Mouse (Mus musculus): ENCODE measurements around the gene Slc35g3. TPM values are rescaled to one million over a fixed set of nuclear protein-coding genes. Genes with fewer than 3 reads are reported as not detected.

Gene Slc35g3
- total and polyA plus RNA-seq, 3 experiments, result 0.18 to 0.27 TPM; not detected in 1

DNA sequence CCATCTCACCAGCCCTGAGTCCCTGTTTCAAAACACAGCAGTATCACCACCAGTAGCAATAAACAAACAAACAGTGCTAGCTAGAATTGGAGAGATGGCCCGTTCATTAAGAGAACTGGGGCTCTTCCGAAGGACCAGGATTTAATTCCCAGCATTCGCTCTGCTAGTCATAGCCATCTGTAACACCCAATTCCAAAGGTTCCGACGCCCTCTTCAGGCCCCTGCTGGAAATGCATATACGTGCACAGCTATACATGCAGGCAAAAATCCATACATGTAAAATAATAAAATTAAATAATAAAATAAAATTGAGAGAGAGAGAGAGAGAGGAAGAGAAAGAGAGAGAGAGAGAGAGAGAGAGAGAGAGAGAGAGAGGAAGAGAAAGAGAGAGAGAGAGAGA, 42.3 kb downstream of the Slc35g3 start:
- DNase-seq (ENCODE audit: low spot score), result no peak
- Histone ChIP-seq H3K27me3 (ENCODE audit: insufficient read depth, low read length) (peaks cover 14% of the 10 kb centered on the region), H3K36me3 (replicated peaks) (no peaks in the 10 kb centered on the region), H3K9me3 (replicated peaks) (peaks cover 2% of the 10 kb centered on the region; the same call in 1 of the 2 replicates), H3K4me1 (ENCODE audit: insufficient read depth, low read depth, low read length) (peaks cover 42% of the 10 kb centered on the region), H3K4me3 (ENCODE audit: low read depth, low read length) (no peak overlapping the region)
- ATAC-seq (ENCODE audit: extremely low read depth, insufficient number of reproducible peaks, low FRiP score, poor library complexity, severe bottlenecking), result no peak
- TF ChIP-seq POLR2AphosphoS5 (IDR thresholded peaks at IDR 0.05; ENCODE audit: insufficient replicate concordance, low read depth, low read length) (no peak), GATA2 (IDR thresholded peaks at IDR 0.05; ENCODE audit: borderline replicate concordance, low read depth, low read length) (no peak), GATA1 (IDR thresholded peaks at IDR 0.05; ENCODE audit: borderline replicate concordance, low read length) (no peak), TAL1 (conservative IDR thresholded peaks at IDR 0.05; ENCODE audit: low read depth, low read length) (no peak), CTCF (IDR thresholded peaks at IDR 0.05; ENCODE audit: low read depth, low read length) (no peak)

DNA sequence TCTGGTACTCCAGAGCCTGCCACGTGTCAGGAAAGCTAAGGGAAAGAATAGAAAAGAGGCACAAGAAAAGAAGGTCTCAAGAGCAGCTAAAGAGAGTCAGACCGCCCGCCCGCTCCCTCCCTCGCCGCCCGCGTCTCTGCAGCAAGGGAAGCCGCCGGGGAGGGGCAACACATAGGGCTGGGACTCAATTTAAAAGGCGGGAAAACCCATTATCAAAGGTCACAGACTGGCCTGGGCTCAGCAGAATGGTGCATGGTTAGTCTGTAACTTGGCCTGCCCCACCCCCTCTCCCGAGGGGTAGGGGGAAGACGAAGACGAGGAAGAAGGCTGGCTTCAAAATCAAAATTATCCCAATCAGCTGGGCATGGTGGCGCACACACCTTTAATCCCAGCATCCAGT, 43.1 kb downstream of the Slc35g3 start:
- DNase-seq (ENCODE audit: low spot score) (peak; percentile 32), ATAC-seq (ENCODE audit: extremely low read depth, insufficient number of reproducible peaks, low FRiP score, poor library complexity, severe bottlenecking) (no peak)
- Histone ChIP-seq H3K4me1 (ENCODE audit: insufficient read depth, low read depth, low read length) (peaks cover 42% of the 10 kb centered on the region), H3K27me3 (ENCODE audit: insufficient read depth, low read length) (peaks cover 14% of the 10 kb centered on the region), H3K9me3 (replicated peaks) (no peaks in the 10 kb centered on the region), H3K36me3 (replicated peaks) (no peaks in the 10 kb centered on the region), H3K4me3 (ENCODE audit: low read depth, low read length) (peak overlapping the region; percentile 44; the same call in 1 of the 2 replicates)
- no peak for TF ChIP-seq CTCF (IDR thresholded peaks at IDR 0.05; ENCODE audit: low read depth, low read length)
- TF ChIP-seq GATA1 (IDR thresholded peaks at IDR 0.05; ENCODE audit: borderline replicate concordance, low read length), result no peak
- no peak for TF ChIP-seq GATA2 (IDR thresholded peaks at IDR 0.05; ENCODE audit: borderline replicate concordance, low read depth, low read length)
- no peak for TF ChIP-seq TAL1 (conservative IDR thresholded peaks at IDR 0.05; ENCODE audit: low read depth, low read length)
- TF ChIP-seq POLR2AphosphoS5 (IDR thresholded peaks at IDR 0.05; ENCODE audit: insufficient replicate concordance, low read depth, low read length), result no peak

DNA sequence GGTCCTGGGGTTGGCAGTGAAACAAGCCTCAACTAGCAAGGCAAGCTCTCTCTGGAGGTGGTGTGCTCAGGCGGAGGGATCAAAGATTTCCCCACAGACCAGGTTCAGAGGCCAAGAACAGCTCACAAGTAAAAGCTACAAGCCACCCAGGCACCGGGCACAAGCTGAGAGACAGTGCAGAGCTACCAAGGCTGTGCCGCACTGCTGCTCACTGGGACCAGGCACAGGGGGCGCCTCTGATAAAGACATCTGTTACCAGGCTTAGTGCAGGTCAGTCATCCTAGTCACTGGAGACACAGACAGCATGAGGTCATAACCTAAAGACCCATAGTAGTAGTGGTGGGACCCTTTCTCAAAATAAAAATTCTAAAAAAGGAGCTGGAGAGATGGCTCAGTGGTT, 44.8 kb downstream of the Slc35g3 start:
- TF ChIP-seq CTCF (IDR thresholded peaks at IDR 0.05; ENCODE audit: low read depth, low read length) (no peak), GATA1 (IDR thresholded peaks at IDR 0.05; ENCODE audit: borderline replicate concordance, low read length) (no peak), GATA2 (IDR thresholded peaks at IDR 0.05; ENCODE audit: borderline replicate concordance, low read depth, low read length) (no peak), TAL1 (conservative IDR thresholded peaks at IDR 0.05; ENCODE audit: low read depth, low read length) (no peak), POLR2AphosphoS5 (IDR thresholded peaks at IDR 0.05; ENCODE audit: insufficient replicate concordance, low read depth, low read length) (no peak)
- Histone ChIP-seq H3K4me3 (ENCODE audit: low read depth, low read length) (no peak overlapping the region), H3K4me1 (ENCODE audit: insufficient read depth, low read depth, low read length) (peaks cover 39% of the 10 kb centered on the region), H3K27me3 (ENCODE audit: insufficient read depth, low read length) (peaks cover 14% of the 10 kb centered on the region), H3K36me3 (replicated peaks) (no peaks in the 10 kb centered on the region), H3K9me3 (replicated peaks) (no peaks in the 10 kb centered on the region)
- no peak for ATAC-seq (ENCODE audit: extremely low read depth, insufficient number of reproducible peaks, low FRiP score, poor library complexity, severe bottlenecking)
- no peak for DNase-seq (ENCODE audit: low spot score)

DNA sequence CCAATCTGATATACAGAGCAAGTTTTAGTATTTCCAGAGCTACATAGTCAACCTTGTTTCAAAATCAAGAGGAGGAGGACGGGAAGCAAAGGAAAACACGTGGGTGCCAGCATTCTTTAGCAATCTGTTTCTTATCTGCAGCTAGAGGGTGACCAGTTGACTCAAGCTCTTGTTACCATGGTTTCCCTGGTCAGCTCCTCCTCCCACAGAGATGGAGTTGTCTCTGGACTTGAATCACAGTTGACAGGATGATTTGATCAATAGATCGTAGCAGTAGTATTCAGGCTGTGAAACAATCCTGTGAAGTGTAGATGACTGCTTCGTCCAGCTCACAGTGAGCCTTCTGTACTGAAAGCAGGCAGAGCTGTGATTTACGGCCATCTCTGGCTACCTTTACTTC, 45.8 kb downstream of the Slc35g3 start:
- TF ChIP-seq TAL1 (conservative IDR thresholded peaks at IDR 0.05; ENCODE audit: low read depth, low read length) (no peak), GATA1 (IDR thresholded peaks at IDR 0.05; ENCODE audit: borderline replicate concordance, low read length) (no peak), CTCF (IDR thresholded peaks at IDR 0.05; ENCODE audit: low read depth, low read length) (no peak), POLR2AphosphoS5 (IDR thresholded peaks at IDR 0.05; ENCODE audit: insufficient replicate concordance, low read depth, low read length) (no peak), GATA2 (IDR thresholded peaks at IDR 0.05; ENCODE audit: borderline replicate concordance, low read depth, low read length) (no peak)
- H3K9me3 ChIP-seq (replicated peaks), result no peaks in the 10 kb centered on the region
- H3K4me1 ChIP-seq (ENCODE audit: insufficient read depth, low read depth, low read length), result peaks cover 35% of the 10 kb centered on the region
- H3K27me3 ChIP-seq (ENCODE audit: insufficient read depth, low read length), result peaks cover 14% of the 10 kb centered on the region
- no peak overlapping the region for H3K4me3 ChIP-seq (ENCODE audit: low read depth, low read length)
- ATAC-seq (ENCODE audit: extremely low read depth, insufficient number of reproducible peaks, low FRiP score, poor library complexity, severe bottlenecking), result no peak
- H3K36me3 ChIP-seq (replicated peaks), result no peaks in the 10 kb centered on the region
- DNase-seq (ENCODE audit: low spot score), result no peak

DNA sequence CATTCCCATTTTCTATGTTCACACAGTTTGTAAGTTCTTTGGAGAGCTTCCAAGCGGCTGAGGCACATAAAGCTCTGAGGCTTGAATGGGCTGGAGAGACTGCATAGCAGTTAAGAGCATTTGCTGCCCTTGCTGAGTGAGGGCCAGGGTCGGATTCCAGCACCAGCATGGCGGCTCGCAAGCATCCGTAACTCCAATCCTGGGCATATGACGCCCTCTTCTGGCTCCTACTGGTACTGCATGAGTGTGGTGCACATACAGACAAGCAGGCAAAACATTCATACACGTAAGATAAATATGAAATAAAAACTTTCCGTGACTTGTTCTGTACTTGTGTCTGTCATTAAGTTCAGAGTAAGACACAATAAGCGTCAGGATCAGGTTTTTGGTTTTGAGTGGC, 46.3 kb downstream of the Slc35g3 start:
- TF ChIP-seq TAL1 (conservative IDR thresholded peaks at IDR 0.05; ENCODE audit: low read depth, low read length) (no peak), POLR2AphosphoS5 (IDR thresholded peaks at IDR 0.05; ENCODE audit: insufficient replicate concordance, low read depth, low read length) (no peak), CTCF (IDR thresholded peaks at IDR 0.05; ENCODE audit: low read depth, low read length) (peak; percentile 57), GATA1 (IDR thresholded peaks at IDR 0.05; ENCODE audit: borderline replicate concordance, low read length) (no peak), GATA2 (IDR thresholded peaks at IDR 0.05; ENCODE audit: borderline replicate concordance, low read depth, low read length) (no peak)
- no peaks in the 10 kb centered on the region for H3K9me3 ChIP-seq (replicated peaks)
- H3K36me3 ChIP-seq (replicated peaks), result no peaks in the 10 kb centered on the region
- DNase-seq (ENCODE audit: low spot score), result no peak
- peaks cover 14% of the 10 kb centered on the region for H3K27me3 ChIP-seq (ENCODE audit: insufficient read depth, low read length)
- H3K4me3 ChIP-seq (ENCODE audit: low read depth, low read length), result no peak overlapping the region
- ATAC-seq (ENCODE audit: extremely low read depth, insufficient number of reproducible peaks, low FRiP score, poor library complexity, severe bottlenecking), result no peak
- H3K4me1 ChIP-seq (ENCODE audit: insufficient read depth, low read depth, low read length), result peaks cover 31% of the 10 kb centered on the region

DNA sequence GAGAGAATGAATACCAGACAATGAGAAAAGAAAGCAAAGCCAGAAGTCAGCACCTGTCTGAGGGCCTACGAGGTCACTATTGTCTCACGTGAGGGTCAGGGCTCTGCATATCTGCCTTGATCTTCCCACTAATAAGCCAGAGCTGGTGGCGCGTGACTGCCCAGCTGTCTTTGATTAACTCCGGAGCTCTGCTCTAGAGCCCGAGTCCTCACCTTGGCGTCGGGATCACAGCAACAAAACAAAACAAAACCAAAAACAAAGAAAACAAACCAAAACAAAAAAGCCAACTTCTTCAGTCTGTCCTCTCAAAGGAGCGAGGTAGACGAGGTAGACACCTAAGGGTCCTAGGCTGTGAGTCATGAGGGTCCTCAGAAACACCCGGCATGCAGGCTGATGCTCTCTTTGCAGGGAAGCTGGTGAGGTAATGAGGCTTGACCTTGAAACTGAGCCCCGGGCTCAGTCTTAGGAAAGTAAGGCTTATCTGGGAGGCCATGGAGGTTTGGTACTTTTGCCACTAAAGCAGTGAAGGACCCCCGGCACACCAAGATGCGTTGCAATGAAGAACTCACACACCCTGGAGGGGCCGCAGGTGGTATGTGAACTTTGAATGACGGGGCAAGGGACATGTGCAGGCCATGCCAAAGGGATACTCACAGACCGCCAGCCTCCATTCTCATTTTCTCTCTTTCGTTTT, 47.0 kb downstream of the Slc35g3 start:
- TF ChIP-seq GATA2 (IDR thresholded peaks at IDR 0.05; ENCODE audit: borderline replicate concordance, low read depth, low read length), result no peak
- TF ChIP-seq POLR2AphosphoS5 (IDR thresholded peaks at IDR 0.05; ENCODE audit: insufficient replicate concordance, low read depth, low read length), result no peak
- no peak for TF ChIP-seq CTCF (IDR thresholded peaks at IDR 0.05; ENCODE audit: low read depth, low read length)
- no peak for TF ChIP-seq TAL1 (conservative IDR thresholded peaks at IDR 0.05; ENCODE audit: low read depth, low read length)
- TF ChIP-seq GATA1 (IDR thresholded peaks at IDR 0.05; ENCODE audit: borderline replicate concordance, low read length), result no peak
- ATAC-seq (ENCODE audit: extremely low read depth, insufficient number of reproducible peaks, low FRiP score, poor library complexity, severe bottlenecking) (no peak), DNase-seq (ENCODE audit: low spot score) (no peak)
- H3K9me3 ChIP-seq (replicated peaks), result no peaks in the 10 kb centered on the region
- H3K27me3 ChIP-seq (ENCODE audit: insufficient read depth, low read length), result peaks cover 12% of the 10 kb centered on the region
- no peak overlapping the region; the same call in 1 of the 2 replicates for H3K4me3 ChIP-seq (ENCODE audit: low read depth, low read length)
- H3K4me1 ChIP-seq (ENCODE audit: insufficient read depth, low read depth, low read length), result peaks cover 27% of the 10 kb centered on the region
- H3K36me3 ChIP-seq (replicated peaks), result no peaks in the 10 kb centered on the region

Data from G1E (cell line).